Mouse (Mus musculus): Measurements from ENCODE around the gene Srpk1. TPM values are rescaled to one million over a fixed set of nuclear protein-coding genes. Genes with fewer than 3 reads are reported as not detected.

Gene Srpk1
- total and polyA plus RNA-seq, 3 experiments, result 60.8 to 129 (median 65.9) TPM

GRCm38 (mm10) chr17:28592998-28593397 lies 29.5 kb downstream of the Srpk1 start:
- Histone ChIP-seq H3K36me3 (replicated peaks in 1 of 2; ENCODE audit: control insufficient read depth in 1 of 2, insufficient read depth in 1 of 2, low read length in 1 of 2) (peaks cover 76 to 93% of the 10 kb centered on the region in 2 experiments), H3K27me3 (replicated peaks) (no peaks in the 10 kb centered on the region), H3K79me2 (replicated peaks; ENCODE audit: control insufficient read depth, extremely low read depth, insufficient read depth, poor library complexity, severe bottlenecking) (no peaks in the 10 kb centered on the region), H3K27ac (ENCODE audit: insufficient read depth, low read depth) (no peak overlapping the region), H3K4me1 (ENCODE audit: control insufficient read depth in 1 of 2, insufficient read depth in 2 of 2) (no peaks in the 10 kb centered on the region; a peak in 1 of 4 replicates), H3K9me3 (replicated peaks; ENCODE audit: low read length) (no peaks in the 10 kb centered on the region), H3K4me3 (replicated peaks in 1 of 3; ENCODE audit: low read depth in 2 of 3, low read length in 2 of 3, poor library complexity in 1 of 3) (no peak overlapping the region), H3K9ac (ENCODE audit: insufficient read depth, low read depth) (no peak overlapping the region), H3K4me2 (ENCODE audit: insufficient read depth, low read depth, poor library complexity, severe bottlenecking) (no peak overlapping the region)
- TF ChIP-seq IRF4 (IDR thresholded peaks at IDR 0.05; ENCODE audit: low read depth, low read length), result no peak
- peak; percentile 80 to 87 for TF ChIP-seq CTCF (conservative IDR thresholded peaks at IDR 0.05 in 1 of 2, IDR thresholded peaks at IDR 0.05 in 1 of 2; ENCODE audit: low read depth in 2 of 2, low read length in 2 of 2)
- TF ChIP-seq RAD21 (IDR thresholded peaks at IDR 0.05; ENCODE audit: low read depth, low read length), result peak; percentile 38
- no peak for TF ChIP-seq MXI1 (IDR thresholded peaks at IDR 0.05; ENCODE audit: low read depth, low read length)
- peak; percentile 76 for TF ChIP-seq SMC3 (IDR thresholded peaks at IDR 0.05; ENCODE audit: low read depth, low read length)
- TF ChIP-seq NELFE (IDR thresholded peaks at IDR 0.05; ENCODE audit: low read depth, low read length), result 0 out of 2 replicates have a peak, but pooled peaks have one; percentile 24
- no peak for TF ChIP-seq ETS1 (conservative IDR thresholded peaks at IDR 0.05; ENCODE audit: low read depth, low read length)
- 0 out of 2 replicates have a peak, but pooled peaks have one; percentile 32 for TF ChIP-seq MAZ (IDR thresholded peaks at IDR 0.05; ENCODE audit: low read depth, low read length)
- dilution Hi-C loops (cut with MboI; ENCODE audit: extremely low pct_ligation_motif_present, extremely low pct_unique_long_range_greater_than_20kb, low sequenced_read_pairs) (no loop called here), in situ Hi-C loops (cut with MboI; ENCODE audit: low pct_ligation_motif_present, low pct_unique_long_range_greater_than_20kb, low sequenced_read_pairs) (no loop called here)
- peak; percentile 74 for DNase-seq (ENCODE audit: extremely low read depth)

DNA sequence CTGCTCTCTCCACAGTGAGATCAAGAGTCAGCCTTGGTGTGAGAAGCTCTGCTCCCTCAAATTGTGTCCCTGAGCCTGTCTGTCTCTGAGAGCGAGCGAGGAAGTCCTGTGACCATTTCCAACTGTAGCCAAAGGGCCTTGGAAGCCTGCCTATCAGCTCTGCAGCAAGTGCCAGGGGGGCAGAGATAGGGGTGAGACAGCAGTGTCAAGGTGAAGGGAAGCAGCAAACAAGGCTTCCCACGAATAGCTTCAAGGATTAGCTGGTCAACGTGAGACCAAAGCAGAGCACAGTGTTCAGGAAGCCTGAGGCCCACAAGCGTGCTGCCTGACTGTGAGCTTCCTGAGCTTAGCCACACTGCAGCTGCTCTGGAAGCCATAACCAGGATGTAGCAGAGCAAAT lies 31.0 kb downstream of the Srpk1 start:
- peaks cover 74 to 91% of the 10 kb centered on the region in 2 experiments for H3K36me3 ChIP-seq (replicated peaks in 1 of 2; ENCODE audit: control insufficient read depth in 1 of 2, insufficient read depth in 1 of 2, low read length in 1 of 2)

More for the DNA sequence above, 31.0 kb downstream of the Srpk1 start:
- TF ChIP-seq USF1 (IDR thresholded peaks at IDR 0.05; ENCODE audit: low read depth, low read length), result no peak
- no peak for TF ChIP-seq USF2 (conservative IDR thresholded peaks at IDR 0.05; ENCODE audit: low read depth, low read length)
- no peak for TF ChIP-seq CHD1 (IDR thresholded peaks at IDR 0.05; ENCODE audit: low read depth, low read length)
- no peak for TF ChIP-seq E2F4 (IDR thresholded peaks at IDR 0.05; ENCODE audit: insufficient replicate concordance, low read depth, low read length)
- no peak for TF ChIP-seq JUN (IDR thresholded peaks at IDR 0.05; ENCODE audit: insufficient read depth, low read depth, low read length)
- no peak for TF ChIP-seq PAX5 (IDR thresholded peaks at IDR 0.05; ENCODE audit: low read length)
- no peak for TF ChIP-seq POLR2AphosphoS2 (IDR thresholded peaks at IDR 0.05; ENCODE audit: low read depth, low read length)
- no peak for TF ChIP-seq IRF4 (IDR thresholded peaks at IDR 0.05; ENCODE audit: low read depth, low read length)
- no peak for TF ChIP-seq MYC (IDR thresholded peaks at IDR 0.05; ENCODE audit: low read depth, low read length)
- no peak for TF ChIP-seq NRF1 (IDR thresholded peaks at IDR 0.05; ENCODE audit: low read depth, low read length)
- no peak for TF ChIP-seq CTCF (conservative IDR thresholded peaks at IDR 0.05 in 1 of 2, IDR thresholded peaks at IDR 0.05 in 1 of 2; ENCODE audit: low read depth in 2 of 2, low read length in 2 of 2)
- TF ChIP-seq ELF1 (IDR thresholded peaks at IDR 0.05; ENCODE audit: low read depth, low read length), result no peak
- no peak for TF ChIP-seq GABPA (IDR thresholded peaks at IDR 0.05; ENCODE audit: insufficient replicate concordance, low read depth, low read length)
- TF ChIP-seq EP300 (IDR thresholded peaks at IDR 0.05; ENCODE audit: low read length), result no peak
- TF ChIP-seq TBP (conservative IDR thresholded peaks at IDR 0.05; ENCODE audit: low read depth, low read length), result no peak
- TF ChIP-seq ZMIZ1 (IDR thresholded peaks at IDR 0.05; ENCODE audit: low read depth, low read length), result no peak
- no peak for TF ChIP-seq BHLHE40 (IDR thresholded peaks at IDR 0.05; ENCODE audit: low read depth, low read length)
- TF ChIP-seq KAT2A (IDR thresholded peaks at IDR 0.05; ENCODE audit: insufficient replicate concordance, low read length), result no peak
- no peak for TF ChIP-seq JUND (conservative IDR thresholded peaks at IDR 0.05; ENCODE audit: low read depth, low read length)
- in situ Hi-C loops (cut with MboI; ENCODE audit: low pct_ligation_motif_present, low pct_unique_long_range_greater_than_20kb, low sequenced_read_pairs), result no loop called here
- no peak for DNase-seq (ENCODE audit: extremely low read depth)
- no peak overlapping the region for H3K9ac ChIP-seq (ENCODE audit: insufficient read depth, low read depth)
- H3K4me3 ChIP-seq (replicated peaks in 1 of 3; ENCODE audit: low read depth in 2 of 3, low read length in 2 of 3, poor library complexity in 1 of 3), result no peak overlapping the region
- no peak overlapping the region for H3K4me2 ChIP-seq (ENCODE audit: insufficient read depth, low read depth, poor library complexity, severe bottlenecking)
- dilution Hi-C loops (cut with MboI; ENCODE audit: extremely low pct_ligation_motif_present, extremely low pct_unique_long_range_greater_than_20kb, low sequenced_read_pairs), result no loop called here
- H3K4me1 ChIP-seq (ENCODE audit: control insufficient read depth in 1 of 2, insufficient read depth in 2 of 2), result no peaks in the 10 kb centered on the region; a peak in 1 of 4 replicates
- H3K27ac ChIP-seq (ENCODE audit: insufficient read depth, low read depth), result no peak overlapping the region
- no peaks in the 10 kb centered on the region for H3K27me3 ChIP-seq (replicated peaks)
- no peaks in the 10 kb centered on the region for H3K9me3 ChIP-seq (replicated peaks; ENCODE audit: low read length)
- H3K79me2 ChIP-seq (replicated peaks; ENCODE audit: control insufficient read depth, extremely low read depth, insufficient read depth, poor library complexity, severe bottlenecking), result no peaks in the 10 kb centered on the region
